Mouse (Mus musculus) CH12.LX (cell line): Measurements from ENCODE around the gene Nfx1.

Experiments
- CTCF ChIP-seq, 2 experiments: IDR thresholded peaks in 1 of 2; conservative IDR thresholded peaks in 1 of 2; 2 replicates each; pipeline ENCODE4 v1.5.1; 2011 to 2012; ENCODE audit warnings: low read depth in 2 of 2, low read length in 2 of 2, improper control_type of control experiment in 1 of 2, inconsistent platforms in 1 of 2, mild to moderate bottlenecking in 1 of 2, moderate library complexity in 1 of 2
- SMC3 ChIP-seq: IDR thresholded peaks from 2 replicates; pipeline ENCODE4 v1.6.1; 2011; ENCODE audit warnings: low read depth, low read length, improper control_type of control experiment

DNA sequence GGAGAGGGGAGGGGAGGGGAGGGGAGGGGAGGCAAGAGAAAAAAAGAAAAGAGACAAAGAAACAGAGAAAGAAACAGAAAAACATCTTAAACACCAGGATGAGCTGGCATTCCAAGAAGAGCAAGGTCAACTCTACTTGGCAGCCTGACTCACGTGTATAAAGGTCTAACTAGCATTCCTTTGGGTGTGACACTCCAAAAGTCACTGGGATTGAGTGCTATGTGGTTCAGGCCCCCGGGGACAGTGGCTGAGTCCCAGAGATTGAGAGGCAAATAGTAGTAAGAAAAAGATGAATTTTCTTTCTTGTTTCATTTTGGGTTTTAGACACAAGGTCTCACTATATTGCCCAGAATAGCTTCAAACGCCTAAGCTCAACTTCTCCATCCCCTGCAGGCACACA, 67.2 kb downstream of the Nfx1 start:
- TF ChIP-seq CTCF (conservative IDR thresholded peaks at IDR 0.05 in 1 of 2, IDR thresholded peaks at IDR 0.05 in 1 of 2; ENCODE audit: low read depth in 2 of 2, low read length in 2 of 2), result no peak
- TF ChIP-seq SMC3, result no peak
